Mouse (Mus musculus): Measurements from ENCODE around the gene Foxc2. TPM values are rescaled to one million over a fixed set of nuclear protein-coding genes. Genes with fewer than 3 reads are reported as not detected.

The Foxc2 gene
- polyA plus RNA-seq, 1 experiment from 2014 or later: 7.4 TPM

- no peaks in the 10 kb centered on the region for H3K9me3 ChIP-seq (ENCODE audit: control insufficient read depth, low read length)
- no peak overlapping the region for H3K9ac ChIP-seq (ENCODE audit: low read depth, low read length)
- no peak overlapping the region for H3K27ac ChIP-seq (replicated peaks; ENCODE audit: low read depth, low read length)
- no peak overlapping the region for H3K4me3 ChIP-seq (ENCODE audit: low read depth, low read length)
- no peak for ATAC-seq (ENCODE audit: low read depth)
- no peak overlapping the region for H3K4me2 ChIP-seq (ENCODE audit: low read depth, low read length)
- no peaks in the 10 kb centered on the region for H3K36me3 ChIP-seq (ENCODE audit: control insufficient read depth, insufficient read depth, low read length)
- no peak for DNase-seq (ENCODE audit: low spot score)
- WGBS: 54% methylated on average over 11 of the region's 11 CpGs
- no peaks in the 10 kb centered on the region for H3K27me3 ChIP-seq (replicated peaks; ENCODE audit: control insufficient read depth, insufficient read depth, low read length)
- no peaks in the 10 kb centered on the region for H3K4me1 ChIP-seq (ENCODE audit: control insufficient read depth, insufficient read depth, low read length)
Observed at GRCm38 (mm10) chr8:121162906-121163695, 47.1 kb downstream of the Foxc2 start.

GRCm38 (mm10) chr8:121164017-121164469 lies 48.1 kb downstream of the Foxc2 start:
- H3K27ac ChIP-seq (replicated peaks; ENCODE audit: low read depth, low read length): no peak overlapping the region
- peak; percentile 47; the same call in 1 of the 2 replicates for ATAC-seq (ENCODE audit: low read depth)

GRCm38 (mm10) chr8:121168033-121168432 lies 52.1 kb downstream of the Foxc2 start:
- DNase-seq (ENCODE audit: low spot score): no peak
- Histone ChIP-seq H3K4me1 (ENCODE audit: control insufficient read depth, insufficient read depth, low read length) (peaks cover 11% of the 10 kb centered on the region), H3K9me3 (ENCODE audit: control insufficient read depth, low read length) (no peaks in the 10 kb centered on the region), H3K4me2 (ENCODE audit: low read depth, low read length) (no peak overlapping the region), H3K4me3 (ENCODE audit: low read depth, low read length) (no peak overlapping the region), H3K27me3 (replicated peaks; ENCODE audit: control insufficient read depth, insufficient read depth, low read length) (no peaks in the 10 kb centered on the region), H3K9ac (ENCODE audit: low read depth, low read length) (no peak overlapping the region), H3K27ac (replicated peaks; ENCODE audit: low read depth, low read length) (no peak overlapping the region), H3K36me3 (ENCODE audit: control insufficient read depth, insufficient read depth, low read length) (no peaks in the 10 kb centered on the region)
- no peak for ATAC-seq (ENCODE audit: low read depth)
- WGBS: 62% methylated on average over 5 of the region's 5 CpGs

More at GRCm38 (mm10) chr8:121164017-121164469, 48.1 kb downstream of the Foxc2 start:
- Histone ChIP-seq H3K36me3 (ENCODE audit: control insufficient read depth, insufficient read depth, low read length) (no peaks in the 10 kb centered on the region), H3K4me3 (ENCODE audit: low read depth, low read length) (no peak overlapping the region), H3K9me3 (ENCODE audit: control insufficient read depth, low read length) (no peaks in the 10 kb centered on the region), H3K4me1 (ENCODE audit: control insufficient read depth, insufficient read depth, low read length) (no peaks in the 10 kb centered on the region), H3K9ac (ENCODE audit: low read depth, low read length) (no peak overlapping the region), H3K4me2 (ENCODE audit: low read depth, low read length) (no peak overlapping the region), H3K27me3 (replicated peaks; ENCODE audit: control insufficient read depth, insufficient read depth, low read length) (no peaks in the 10 kb centered on the region)
- WGBS: 47% methylated on average over 8 of the region's 8 CpGs
- DNase-seq (ENCODE audit: low spot score): peak; percentile 51

Small RNA genes lying within 50 kb of the gene (microRNA-seq; reads per million reads assigned to microRNA genes)
- not detected for gene Gm27530 (ENCODE audit: borderline number of aligned reads)

Other genes with a start within 250 kb of the Foxc2 start
- 7.0 and 7.6 TPM in 2 replicates for gene Foxf1, start 31.8 kb upstream of the Foxc2 start, polyA plus RNA-seq (2014; fragmentation: Nextera tagmentation; extraction: Ambion mirVana)
- gene Mthfsd, start 7.8 kb upstream of the Foxc2 start, polyA plus RNA-seq (2014; fragmentation: Nextera tagmentation; extraction: Ambion mirVana): 46.1 and 56.7 TPM in 2 replicates
- 0.32 and 0.96 TPM in 2 replicates for gene Foxl1, start 11.8 kb downstream of the Foxc2 start, polyA plus RNA-seq (2014; fragmentation: Nextera tagmentation; extraction: Ambion mirVana)